Comparison of ENCODE assay signal across 8 mouse cellular contexts in the genomic region with DNA sequence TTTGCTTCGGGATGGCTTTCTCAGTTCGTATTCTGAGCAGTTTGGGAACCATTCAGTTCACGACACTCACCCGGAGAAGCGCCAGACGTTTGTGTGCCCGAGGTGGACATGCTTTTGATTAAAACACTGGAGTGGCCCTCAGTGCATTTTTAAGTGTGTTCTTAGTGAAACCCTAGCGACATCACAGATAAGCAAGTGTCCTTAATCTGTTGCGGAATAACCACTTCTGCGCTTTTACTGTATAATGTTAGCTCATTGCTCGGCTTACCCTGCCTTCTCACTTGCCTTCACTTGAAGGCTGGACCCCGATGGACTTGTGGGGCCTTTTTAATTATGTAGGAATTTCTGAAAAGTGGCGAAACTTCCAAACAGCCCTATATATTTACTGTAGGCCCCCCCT. TPM values are rescaled to one million over a fixed set of nuclear protein-coding genes. Genes with fewer than 3 reads are reported as not detected.
DNase-seq lines count a peak whose midpoint lies in the region; ATAC-seq lines count a peak whose summit lies in the region.

No protein-coding gene starts in this region.

- WGBS in kidney, embryonic 15.5 days, result 3% methylated on average over 13 of the region's 13 CpGs
- 5% methylated on average over 13 of the region's 13 CpGs for WGBS in hindbrain, embryonic 16.5 days
- 7% methylated on average over 13 of the region's 13 CpGs for WGBS in midbrain, embryonic 14.5 days

- ATAC-seq in kidney, embryonic 15.5 days (replicated peaks; ENCODE audit: low FRiP score), result no peak
- ATAC-seq in hindbrain, embryonic 16.5 days, result no peak
- no peak for ATAC-seq in midbrain, embryonic 14.5 days (ENCODE audit: low FRiP score, low TSS enrichment)

- peaks cover 14% of the 10 kb centered on the region for H3K4me1 ChIP-seq in kidney, embryonic 15.5 days
- peaks cover 12% of the 10 kb centered on the region for H3K4me1 ChIP-seq in hindbrain, embryonic 16.5 days (ENCODE audit: control insufficient read depth, insufficient read depth, low read depth, low read length)
- H3K4me1 ChIP-seq in midbrain, embryonic 14.5 days (ENCODE audit: control insufficient read depth, insufficient read depth, low read length), result peaks cover 17% of the 10 kb centered on the region

- no peaks in the 10 kb centered on the region for H3K27me3 ChIP-seq in kidney, embryonic 15.5 days
- no peaks in the 10 kb centered on the region for H3K27me3 ChIP-seq in hindbrain, embryonic 16.5 days (replicated peaks; ENCODE audit: control insufficient read depth, insufficient read depth, low read length)
- no peaks in the 10 kb centered on the region for H3K27me3 ChIP-seq in midbrain, embryonic 14.5 days (ENCODE audit: control insufficient read depth, insufficient read depth, low read length)

- peak overlapping the region; percentile 61 for H3K4me2 ChIP-seq in kidney, embryonic 15.5 days
- peak overlapping the region; percentile 72 for H3K4me2 ChIP-seq in hindbrain, embryonic 16.5 days (ENCODE audit: low read length)
- peak overlapping the region; percentile 87 for H3K4me2 ChIP-seq in midbrain, embryonic 14.5 days (ENCODE audit: low read length)

- H3K36me3 ChIP-seq in kidney, embryonic 15.5 days, result peaks cover 62% of the 10 kb centered on the region
- H3K36me3 ChIP-seq in hindbrain, embryonic 16.5 days (ENCODE audit: control insufficient read depth, insufficient read depth, low read length), result peaks cover 4% of the 10 kb centered on the region; the same call in 1 of the 2 replicates
- peaks cover 40% of the 10 kb centered on the region for H3K36me3 ChIP-seq in midbrain, embryonic 14.5 days (ENCODE audit: control insufficient read depth, insufficient read depth, low read length)

- peak overlapping the region; percentile 87 for H3K4me3 ChIP-seq in kidney, embryonic 15.5 days (replicated peaks)
- peak overlapping the region; percentile 92 for H3K4me3 ChIP-seq in hindbrain, embryonic 16.5 days (ENCODE audit: low read length)
- peak overlapping the region; percentile 88 for H3K4me3 ChIP-seq in midbrain, embryonic 14.5 days (replicated peaks; ENCODE audit: low read depth, low read length)

- peak overlapping the region; percentile 97 for H3K27ac ChIP-seq in kidney, embryonic 15.5 days
- peak overlapping the region; percentile 97 for H3K27ac ChIP-seq in hindbrain, embryonic 16.5 days (ENCODE audit: low read depth, low read length)
- peak overlapping the region; percentile 93 for H3K27ac ChIP-seq in midbrain, embryonic 14.5 days (replicated peaks; ENCODE audit: low read depth, low read length)

- H3K9ac ChIP-seq in kidney, embryonic 15.5 days, result peak overlapping the region; percentile 88
- peak overlapping the region; percentile 95 for H3K9ac ChIP-seq in hindbrain, embryonic 16.5 days (ENCODE audit: low read depth, low read length)
- H3K9ac ChIP-seq in midbrain, embryonic 14.5 days (replicated peaks; ENCODE audit: low read length), result peak overlapping the region; percentile 86

- H3K9me3 ChIP-seq in kidney, embryonic 15.5 days (replicated peaks), result no peaks in the 10 kb centered on the region
- H3K9me3 ChIP-seq in hindbrain, embryonic 16.5 days (ENCODE audit: control insufficient read depth, low read length), result no peaks in the 10 kb centered on the region
- no peaks in the 10 kb centered on the region for H3K9me3 ChIP-seq in midbrain, embryonic 14.5 days (ENCODE audit: control insufficient read depth, low read length)

- no peak for DNase-seq in kidney, postnatal 4 days
- peak; percentile 24 for DNase-seq in c-Kit-positive CD71-positive TER-119-negative erythroid progenitor cells, embryonic 14.5 days (ENCODE audit: low read depth)
- DNase-seq in midbrain, embryonic 14.5 days, result no peak
- DNase-seq in layer of hippocampus, adult 9-10 months (ENCODE audit: low spot score), result no peak
- DNase-seq in right cerebral cortex, adult 18-20 months, result no peak
- DNase-seq in right cerebral cortex, postnatal 10 days (ENCODE audit: low spot score in 2 of 2), result no peak

RNA-seq across cellular contexts. Expression of gene Prmt7, which starts 0.7 kb away (rescaled TPM):
- 50.7 and 51.8 TPM in 2 replicates for polyA plus RNA-seq in kidney, embryonic 15.5 days (2015; fragmentation: Nextera tagmentation; extraction: Ambion mirVana)
- 64.7 and 64.8 TPM in 2 replicates for polyA plus RNA-seq in hindbrain, embryonic 16.5 days (2015; fragmentation: Nextera tagmentation; extraction: Ambion mirVana)
- 52.1 and 56.5 TPM in 2 replicates for polyA plus RNA-seq in midbrain, embryonic 14.5 days (2014; fragmentation: Nextera tagmentation; extraction: Ambion mirVana)

RNA-seq across cellular contexts. Expression of gene Slc7a6os, which starts 0.7 kb away (rescaled TPM):
- 36.3 and 37.2 TPM in 2 replicates for polyA plus RNA-seq in kidney, embryonic 15.5 days (2015; fragmentation: Nextera tagmentation; extraction: Ambion mirVana)
- 28.4 and 29.9 TPM in 2 replicates for polyA plus RNA-seq in hindbrain, embryonic 16.5 days (2015; fragmentation: Nextera tagmentation; extraction: Ambion mirVana)
- 32.3 and 32.9 TPM in 2 replicates for polyA plus RNA-seq in midbrain, embryonic 14.5 days (2014; fragmentation: Nextera tagmentation; extraction: Ambion mirVana)

RNA-seq across cellular contexts. Expression of gene Slc7a6, which starts 42.8 kb away (rescaled TPM):
- polyA plus RNA-seq in kidney, embryonic 15.5 days (2015; fragmentation: Nextera tagmentation; extraction: Ambion mirVana), result 52.7 and 57.3 TPM in 2 replicates
- polyA plus RNA-seq in hindbrain, embryonic 16.5 days (2015; fragmentation: Nextera tagmentation; extraction: Ambion mirVana), result 35.7 and 47.9 TPM in 2 replicates
- 76.1 and 77.8 TPM in 2 replicates for polyA plus RNA-seq in midbrain, embryonic 14.5 days (2014; fragmentation: Nextera tagmentation; extraction: Ambion mirVana)
